Comparison of ENCODE assay signal across 7 mouse cellular contexts in genomic region chr3:89997791-89998495, GRCm38 (mm10). TPM values are rescaled to one million over a fixed set of nuclear protein-coding genes. Genes with fewer than 3 reads are reported as not detected.
DNase-seq lines count a peak whose midpoint lies in the region; TF ChIP-seq lines count a peak whose summit lies in the region.

No protein-coding gene starts in this region.

- peak overlapping the region; percentile 43; the same call in 1 of the 2 replicates for H3K27ac ChIP-seq in small intestine, adult 2 months (ENCODE audit: insufficient read depth, low read depth, low read length)

- no peaks in the 10 kb centered on the region for H3K27me3 ChIP-seq in small intestine, adult 2 months (ENCODE audit: control insufficient read depth, insufficient read depth, low read length)

- peaks cover 5% of the 10 kb centered on the region; the same call in 1 of the 2 replicates for H3K4me1 ChIP-seq in small intestine, adult 2 months (ENCODE audit: control insufficient read depth, insufficient read depth, insufficient read length, low read length)

- peak overlapping the region; percentile 77 for H3K4me3 ChIP-seq in small intestine, adult 2 months (ENCODE audit: low read depth, low read length)

- no peak for TF ChIP-seq CTCF in small intestine, adult 2 months (IDR thresholded peaks at IDR 0.05; ENCODE audit: extremely low read depth, insufficient read length, insufficient replicate concordance, low read depth, low read length)

- peaks cover 26% of the 10 kb centered on the region for H3K36me3 ChIP-seq in small intestine, adult 2 months (ENCODE audit: control insufficient read depth, insufficient read depth, low read length)

- DNase-seq in 3T3-L1 (ENCODE audit: low read depth, low spot score): peak; percentile 76
- peak; percentile 59 for DNase-seq in 416B (ENCODE audit: low read depth)
- DNase-seq in cerebellum, postnatal 10 days: peak; percentile 34 to 36
- peak; percentile 6 to 14 for DNase-seq in frontal cortex, postnatal 25 days (ENCODE audit: low spot score in 2 of 2)
- DNase-seq in layer of hippocampus, adult 9-11 months: peak; percentile 12
- peak; percentile 5 for DNase-seq in lung, postnatal 36 days

- WGBS in small intestine, adult 2 months: 6% methylated on average over 23 of the region's 23 CpGs

- no peak for TF ChIP-seq POLR2A in small intestine, adult 2 months (IDR thresholded peaks at IDR 0.05; ENCODE audit: low read depth, low read length)

RNA-seq across cellular contexts. Expression of gene Hax1, which starts 0.6 kb away (rescaled TPM):
- polyA plus RNA-seq in small intestine, adult 2 months (2012; rRNA removed): 11.6 and 22.1 TPM in 2 replicates

RNA-seq across cellular contexts. Expression of gene Atp8b2, which starts 34.6 kb away (rescaled TPM):
- polyA plus RNA-seq in small intestine, adult 2 months (2012; rRNA removed): 8.3 and 13.5 TPM in 2 replicates

RNA-seq across cellular contexts. Expression of gene 4933434E20Rik, which starts 53.5 kb away (rescaled TPM):
- 12.9 and 18.1 TPM in 2 replicates for polyA plus RNA-seq in small intestine, adult 2 months (2012; rRNA removed)

RNA-seq across cellular contexts. Expression of gene Ubap2l, which starts 54.5 kb away (rescaled TPM):
- 26.4 and 52.2 TPM in 2 replicates for polyA plus RNA-seq in small intestine, adult 2 months (2012; rRNA removed)

Comparison
In these comparisons a context has a peak if more than half of its experiments do, and no peak if none do; other contexts are left out.
1. Peak in every context shown above with its lines: DNase-seq, H3K4me3 ChIP-seq and H3K27ac ChIP-seq.
2. DNase-seq: peak in every context shown above with its lines; median percentile 76 in 3T3-L1; 59 in 416B; 35 in cerebellum, postnatal 10 days; 12 in layer of hippocampus, adult 9-11 months; 10 in frontal cortex, postnatal 25 days; 5 in lung, postnatal 36 days.